Mouse (Mus musculus): ENCODE measurements around the gene Arnt.

- TF ChIP-seq CTCF (conservative IDR thresholded peaks at IDR 0.05; ENCODE audit: insufficient read depth, insufficient read length, low read depth, low read length) (no peak), POLR2A (IDR thresholded peaks at IDR 0.05; ENCODE audit: low read depth, low read length) (no peak)
Measured at GRCm38 (mm10) chr3:95538936-95539335, 104.7 kb downstream of the Arnt start.
